Mouse (Mus musculus) embryonic facial prominence, embryonic 10.5 days (tissue): ENCODE measurements around the gene Gpr183. TPM values are rescaled to one million over a fixed set of nuclear protein-coding genes. Genes with fewer than 3 reads are reported as not detected.

Experiments
- polyA plus RNA-seq: library from polyadenylated mRNA; unstranded; fragments of >200 nt; fragmentation: Nextera tagmentation; extraction: Ambion mirVana; gene quantifications from 2 replicates; pipeline ENCODE4 v1.2.1, GENCODE M21; 2016

The Gpr183 gene
- polyA plus RNA-seq, 1 experiment from 2014 or later: 2.4 TPM

Other genes with a start within 250 kb of the Gpr183 start
- gene Dock9, start 167.4 kb downstream of the Gpr183 start, polyA plus RNA-seq: 4.0 and 4.1 TPM in 2 replicates
- gene Ubac2, start 86.6 kb downstream of the Gpr183 start, polyA plus RNA-seq: 70.5 and 73.4 TPM in 2 replicates
- 0.22 TPM in 1 of 2 replicates, not detected in the other for gene Gpr18, start 49.4 kb downstream of the Gpr183 start, polyA plus RNA-seq
- gene Timm8a2, start 69.5 kb upstream of the Gpr183 start, polyA plus RNA-seq: not detected in 2 replicates
- 120 and 124 TPM in 2 replicates for gene Tm9sf2, start 141.8 kb upstream of the Gpr183 start, polyA plus RNA-seq
- 21.8 and 23.1 TPM in 2 replicates for gene Clybl, start 216.5 kb upstream of the Gpr183 start, polyA plus RNA-seq